Mouse (Mus musculus): ENCODE results near the gene Sox30. TPM values are rescaled to one million over a fixed set of nuclear protein-coding genes. Genes with fewer than 3 reads are reported as not detected.
A peak's percentile ranks its signal among the peaks of the same experiment; 100 is the strongest.
"Not testable (repeated sequence)": the region's sequence is repeated elsewhere in the genome, so short reads cannot be mapped to it uniquely, and the experiment has no call there.

Sox30 gene
- total RNA-seq, 2 experiments from 2014 or later, result 0.24 to 0.30 TPM

DNA sequence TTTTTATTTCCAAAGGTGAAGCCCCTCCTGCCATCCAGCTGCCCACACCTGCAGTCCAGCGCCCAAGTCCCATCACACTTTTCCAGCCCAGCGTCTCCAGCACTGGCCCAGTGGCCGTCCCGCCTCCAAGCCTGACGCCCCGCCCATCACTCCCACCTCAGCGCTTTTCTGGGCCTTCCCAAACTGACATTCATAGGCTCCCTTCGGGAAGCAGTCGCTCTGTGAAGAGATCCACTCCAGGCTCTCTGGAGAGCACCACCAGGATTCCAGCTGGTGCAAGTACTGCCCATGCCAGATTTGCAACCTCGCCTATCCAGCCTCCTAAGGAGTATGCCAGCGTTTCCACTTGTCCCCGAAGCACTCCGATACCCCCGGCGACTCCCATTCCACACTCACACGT is 11.5 kb downstream of the Sox30 start:
- intact Hi-C loops (cut with DNase I), result no loop called here
- peak; percentile 23 to 46 for DNase-seq

DNA sequence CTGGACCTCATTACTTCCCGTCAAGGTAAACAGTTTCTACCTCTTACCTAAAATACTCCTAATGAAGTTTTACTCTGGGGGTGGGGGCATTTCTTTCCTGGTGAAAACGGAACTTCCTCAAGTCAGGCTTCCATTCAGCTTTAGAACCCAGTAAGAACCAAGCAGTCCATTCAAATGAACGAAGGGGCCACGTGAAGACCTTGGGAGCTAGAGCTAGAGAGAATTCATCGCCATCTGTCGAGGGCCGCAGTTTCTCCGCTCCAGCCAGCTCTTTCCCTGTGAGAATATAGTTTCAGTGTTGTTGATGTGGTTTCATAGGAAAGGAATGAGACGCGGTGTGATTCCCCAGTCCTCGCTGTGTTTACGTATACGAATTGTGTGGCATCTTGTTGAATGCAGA is 12.0 kb downstream of the Sox30 start:
- no peak for DNase-seq
- intact Hi-C loops (cut with DNase I), result no loop called here

DNA sequence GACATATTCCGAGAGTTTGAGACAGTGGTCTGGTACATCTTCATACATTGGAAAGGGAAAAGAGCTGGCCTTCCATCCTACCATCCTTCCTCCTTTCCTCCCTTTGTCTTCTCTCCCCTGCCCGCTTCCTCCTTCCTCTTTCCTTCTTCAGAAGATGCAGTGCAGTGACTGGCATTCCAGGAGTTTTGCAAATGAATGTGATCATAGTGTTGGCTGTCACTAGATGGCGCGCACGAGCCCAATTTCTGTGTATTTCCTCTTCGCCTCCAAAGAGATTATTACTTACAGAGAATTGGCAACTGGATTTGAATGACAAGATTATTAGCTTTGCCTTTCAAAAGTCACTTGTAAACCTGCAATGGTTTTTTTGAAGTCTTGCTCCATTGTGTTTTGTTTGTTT is 36.0 kb downstream of the Sox30 start:
- DNase-seq, result peak; percentile 73 to 86
- intact Hi-C loops (cut with DNase I), result loop anchor here (2.0 kb wide), 2 partner anchors 37 to 199 kb away; partner anchors contain the start of gene Gm12166

DNA sequence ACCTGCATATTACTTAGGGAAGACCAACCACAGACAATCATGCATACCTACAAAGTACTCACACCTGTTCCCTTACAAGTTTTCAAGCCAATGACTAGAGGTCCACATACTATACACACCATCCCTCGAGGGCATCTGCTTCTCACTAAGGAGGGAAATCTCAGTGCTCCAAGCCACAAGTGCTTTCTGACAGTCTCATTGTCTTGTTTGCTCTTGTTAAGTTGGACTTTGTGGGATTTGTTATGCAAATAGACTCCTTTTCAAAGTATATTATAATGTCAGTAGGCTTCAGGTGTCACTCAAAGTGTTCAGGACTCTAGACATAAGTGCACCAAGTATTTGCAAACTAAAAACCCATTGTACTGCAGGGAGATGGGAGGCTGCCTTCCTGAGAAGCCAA is 40.1 kb downstream of the Sox30 start:
- no peak for DNase-seq
- intact Hi-C loops (cut with DNase I), result no loop called here

DNA sequence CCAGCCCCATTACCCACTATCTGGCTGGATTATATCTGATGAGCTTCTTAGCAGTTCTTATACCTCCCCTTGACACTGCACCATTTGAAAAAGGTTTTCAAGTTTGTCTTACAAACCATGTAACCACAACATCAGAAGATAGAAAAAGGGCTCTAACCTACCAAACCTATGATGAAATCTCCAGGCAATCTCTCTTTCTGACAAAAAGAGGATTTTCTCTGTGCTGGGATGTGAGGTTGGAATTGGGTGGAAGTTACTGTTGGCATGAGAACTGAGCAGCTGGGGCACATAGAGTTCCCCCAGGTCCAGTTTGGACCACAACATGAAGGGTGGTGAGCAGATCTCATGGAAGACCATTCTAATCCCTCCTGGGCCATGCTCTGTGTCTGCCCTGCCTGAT is 41.7 kb downstream of the Sox30 start:
- intact Hi-C loops (cut with DNase I), result no loop called here

DNA sequence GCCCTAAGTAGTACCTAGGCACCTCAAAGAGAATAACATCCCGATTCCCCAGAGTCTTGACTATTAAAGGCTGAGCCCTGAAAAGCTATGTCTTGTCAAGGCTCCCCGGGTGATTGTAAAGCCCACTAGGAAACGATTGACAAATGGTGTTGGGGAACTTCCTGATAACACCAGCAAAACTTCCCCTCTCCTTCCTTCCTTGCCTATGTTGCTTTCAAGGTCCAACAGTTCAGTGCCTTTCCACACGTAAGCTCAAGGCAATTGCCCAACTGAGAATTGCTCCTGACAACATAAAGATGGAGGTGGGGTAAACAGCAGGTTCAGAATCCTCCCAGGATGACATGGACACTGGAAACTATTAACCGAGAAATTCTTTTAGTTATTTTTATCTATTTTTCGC is 42.9 kb downstream of the Sox30 start:
- intact Hi-C loops (cut with DNase I), result no loop called here
- DNase-seq, result no peak

More for the DNA sequence above, 41.7 kb downstream of the Sox30 start:
- no peak for DNase-seq

DNA sequence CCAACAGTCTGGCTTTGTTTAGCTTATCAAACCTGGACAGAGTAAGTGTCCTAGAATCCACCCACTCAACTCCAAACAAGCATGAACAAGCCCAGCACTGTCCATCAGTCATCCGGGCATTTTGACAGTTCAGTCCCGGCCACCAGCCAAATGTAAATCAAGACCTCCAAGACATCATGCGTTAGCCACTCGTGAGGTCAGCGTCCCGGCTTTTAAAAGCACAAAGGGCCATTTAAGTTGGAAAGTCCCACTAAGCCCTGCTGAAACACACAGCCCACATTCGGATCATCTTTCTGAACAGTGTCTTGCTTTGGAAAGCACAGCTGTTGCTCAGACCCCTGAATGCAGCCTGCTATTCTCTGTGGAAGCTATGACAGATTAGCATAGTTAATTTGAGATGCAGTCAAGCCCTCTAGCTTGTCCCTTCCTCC is 45.9 kb downstream of the Sox30 start:
- intact Hi-C loops (cut with DNase I), result no loop called here
- DNase-seq, result peak; percentile 68 to 71

DNA sequence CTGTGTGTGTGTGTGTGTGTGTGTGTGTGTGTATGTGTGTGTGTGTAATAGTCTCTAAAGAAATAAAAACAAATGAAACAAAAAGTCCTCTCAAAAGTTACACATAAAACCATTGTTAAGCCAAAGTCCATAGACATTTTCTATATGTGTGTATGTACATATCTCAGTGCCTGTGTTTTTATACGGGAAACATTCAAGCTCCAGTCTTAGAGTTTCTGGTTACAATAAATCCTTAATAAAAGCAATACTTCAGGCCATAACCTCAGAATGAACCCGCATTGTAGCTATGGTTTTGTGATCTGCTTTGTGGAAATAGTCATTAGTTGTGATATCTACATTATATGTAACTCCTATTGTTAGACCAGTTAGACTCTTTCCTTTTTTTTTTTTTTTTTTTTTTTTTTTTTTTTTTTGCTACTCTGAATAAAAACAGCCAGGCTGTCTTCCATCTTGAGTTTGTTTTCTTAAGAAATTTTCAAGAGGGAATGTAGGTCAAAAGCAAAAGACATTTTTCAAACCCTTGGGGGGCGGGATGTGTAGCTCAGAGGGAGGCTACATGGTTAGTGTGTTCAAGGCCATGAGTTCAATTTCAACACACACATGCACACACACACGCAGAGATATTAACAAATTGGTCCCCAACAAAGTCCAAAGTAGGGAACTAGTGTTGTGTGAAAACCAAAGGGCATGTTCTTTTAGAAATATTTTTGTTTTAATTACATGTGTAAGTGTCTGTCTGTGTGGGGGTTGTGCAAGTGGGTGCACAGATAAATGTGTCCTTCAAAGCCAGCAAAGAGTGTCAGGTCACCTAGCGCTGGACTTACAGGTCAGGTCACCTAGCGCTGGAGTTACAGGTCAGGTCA is 48.1 kb downstream of the Sox30 start:
- DNase-seq, result no peak
- intact Hi-C loops (cut with DNase I), result no loop called here

DNA sequence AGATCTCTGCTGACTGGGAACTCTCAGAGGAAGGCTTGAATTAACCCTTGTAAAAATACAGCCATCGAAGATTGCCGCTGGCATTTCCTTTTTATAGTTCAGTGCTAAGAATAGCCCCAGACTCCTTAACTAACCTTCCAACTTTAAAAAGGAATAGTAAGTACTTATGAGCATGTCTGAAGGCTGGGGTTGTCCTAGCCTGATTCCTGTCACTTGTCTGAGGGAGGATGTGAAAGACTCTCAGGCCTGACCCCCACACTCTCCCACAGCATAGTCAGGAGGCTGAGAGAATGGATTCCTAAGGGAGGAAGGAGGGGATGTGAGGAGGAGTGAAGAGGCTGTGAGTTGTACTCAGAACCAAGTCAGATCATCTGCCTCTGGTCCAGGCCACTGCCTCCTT is 49.4 kb downstream of the Sox30 start:
- intact Hi-C loops (cut with DNase I), result no loop called here
- DNase-seq, result no peak

DNA sequence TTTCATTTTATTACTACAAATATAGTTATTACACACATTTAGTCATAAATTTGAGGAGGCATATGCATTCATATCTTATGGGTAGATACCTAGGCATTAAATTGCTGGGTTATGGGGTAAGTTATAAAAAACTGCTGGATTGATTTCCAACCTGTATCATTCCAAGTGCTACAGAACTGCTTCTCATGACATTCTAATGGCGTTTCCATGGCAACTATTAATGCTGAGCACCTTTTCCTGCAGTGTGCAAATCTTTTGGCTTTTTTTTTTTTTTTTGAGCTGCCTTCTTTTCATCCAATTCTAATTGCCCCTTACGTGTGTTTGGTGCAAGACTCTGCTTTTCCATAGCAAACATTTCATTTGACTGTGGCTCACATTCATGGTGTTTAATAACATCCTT is 49.9 kb downstream of the Sox30 start:
- intact Hi-C loops (cut with DNase I), result loop anchor here (5.0 kb wide), 1 partner anchor 187 kb away; no protein-coding TSS in a partner anchor
- no peak for DNase-seq

DNA sequence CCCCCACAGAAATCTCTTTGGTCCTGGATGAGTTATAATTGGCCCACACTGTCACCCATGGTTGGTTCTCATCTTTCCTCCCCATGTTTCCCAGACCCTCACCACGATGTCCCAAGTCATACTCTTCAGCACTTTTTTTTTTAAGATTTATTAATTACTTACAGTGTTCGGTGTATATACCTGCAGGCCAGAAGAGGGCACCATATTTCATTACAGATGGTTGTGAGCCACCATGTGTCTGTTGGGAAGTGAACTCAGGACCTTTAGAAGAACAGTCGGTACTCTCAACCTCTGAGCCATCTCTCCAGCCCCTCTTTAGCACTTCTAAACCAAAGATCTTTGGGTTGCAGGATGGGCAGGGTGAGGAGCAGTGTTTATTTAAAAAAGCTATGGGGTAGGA is 51.4 kb downstream of the Sox30 start:
- intact Hi-C loops (cut with DNase I), result loop anchor here (5.0 kb wide), 1 partner anchor 186 kb away; no protein-coding TSS in a partner anchor
- DNase-seq, result no peak

DNA sequence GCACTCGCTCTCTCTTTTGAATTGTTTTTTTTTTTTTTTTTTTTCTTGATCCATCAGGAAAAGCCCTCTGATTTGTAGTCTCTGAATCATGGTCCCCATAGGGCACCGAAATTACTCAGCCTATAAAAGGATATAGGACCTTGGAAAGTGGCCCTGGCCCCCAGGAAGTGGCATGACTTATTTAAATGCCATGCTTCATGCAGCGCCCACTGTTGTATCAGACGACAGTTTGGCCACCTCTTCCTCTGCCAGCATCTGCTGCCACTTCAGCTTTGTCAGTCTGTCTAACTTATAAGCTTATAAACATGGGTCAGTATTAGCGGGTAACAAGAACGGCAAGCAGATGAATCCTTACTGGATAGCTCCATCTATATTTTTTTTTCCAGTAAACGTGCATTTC is 52.8 kb downstream of the Sox30 start:
- intact Hi-C loops (cut with DNase I), result loop anchor here (5.0 kb wide), 1 partner anchor 184 kb away; no protein-coding TSS in a partner anchor
- no peak for DNase-seq

DNA sequence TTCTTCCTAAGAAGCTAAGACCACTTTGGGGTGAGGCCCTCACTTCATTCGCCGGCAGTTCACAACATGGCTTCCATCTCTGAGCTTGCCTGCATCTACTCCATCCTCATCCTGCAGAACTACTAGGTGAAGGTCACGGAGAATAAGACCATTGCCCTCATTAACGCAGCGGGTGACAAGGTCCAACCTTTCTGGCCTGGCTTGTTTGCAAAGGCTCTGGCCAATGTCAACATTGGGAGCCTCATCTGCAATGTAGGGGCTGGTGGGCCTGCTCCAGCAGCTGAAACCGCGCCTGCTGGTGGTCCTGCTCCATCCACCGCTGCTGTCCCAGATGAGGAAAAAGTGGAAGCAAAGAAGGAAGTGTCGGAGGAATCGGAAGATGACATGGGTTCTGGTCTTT is 56.3 kb downstream of the Sox30 start:
- no peak for DNase-seq
- intact Hi-C loops (cut with DNase I), result no loop called here

DNA sequence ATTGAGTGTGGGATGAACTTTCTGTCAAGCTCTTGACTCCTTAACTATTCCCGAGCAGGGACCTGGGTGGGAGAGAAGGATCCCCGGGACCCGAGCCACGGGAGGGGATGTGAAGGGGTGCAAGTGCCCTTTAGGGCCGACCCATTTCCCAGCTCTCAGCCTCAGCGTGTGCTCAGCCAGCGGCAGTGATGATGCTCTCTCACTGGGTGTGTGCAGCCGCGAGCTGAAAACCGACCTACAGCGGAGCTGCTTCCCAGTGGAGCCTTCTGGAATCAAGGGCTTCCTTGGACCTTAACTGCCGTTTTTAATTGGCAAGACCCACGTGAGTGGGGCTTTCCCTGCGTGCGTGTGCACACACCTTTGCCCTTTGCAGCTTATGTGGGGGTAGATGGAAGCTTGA is 58.8 kb downstream of the Sox30 start:
- no peak for DNase-seq
- intact Hi-C loops (cut with DNase I), result no loop called here

DNA sequence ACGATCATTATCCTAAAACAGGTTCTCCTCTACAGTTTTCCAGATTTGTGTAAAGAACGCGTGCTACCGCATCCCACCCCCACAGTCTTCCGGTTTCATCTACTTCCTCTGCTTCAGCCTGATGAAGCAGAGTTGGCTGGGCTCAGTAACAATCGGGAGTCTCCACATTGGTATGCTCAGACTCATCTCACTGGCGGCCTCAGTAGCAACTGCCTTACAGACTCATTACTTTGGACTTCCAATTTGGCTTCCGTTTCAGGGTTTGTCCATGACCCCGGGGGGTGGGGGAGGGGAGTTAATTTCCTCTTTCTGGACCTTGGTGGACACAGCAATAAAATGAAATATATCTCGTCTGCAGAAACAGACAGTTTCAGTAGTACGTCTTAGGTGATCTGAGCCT is 59.2 kb downstream of the Sox30 start:
- intact Hi-C loops (cut with DNase I), result no loop called here
- peak; percentile 61 to 74 for DNase-seq

DNA sequence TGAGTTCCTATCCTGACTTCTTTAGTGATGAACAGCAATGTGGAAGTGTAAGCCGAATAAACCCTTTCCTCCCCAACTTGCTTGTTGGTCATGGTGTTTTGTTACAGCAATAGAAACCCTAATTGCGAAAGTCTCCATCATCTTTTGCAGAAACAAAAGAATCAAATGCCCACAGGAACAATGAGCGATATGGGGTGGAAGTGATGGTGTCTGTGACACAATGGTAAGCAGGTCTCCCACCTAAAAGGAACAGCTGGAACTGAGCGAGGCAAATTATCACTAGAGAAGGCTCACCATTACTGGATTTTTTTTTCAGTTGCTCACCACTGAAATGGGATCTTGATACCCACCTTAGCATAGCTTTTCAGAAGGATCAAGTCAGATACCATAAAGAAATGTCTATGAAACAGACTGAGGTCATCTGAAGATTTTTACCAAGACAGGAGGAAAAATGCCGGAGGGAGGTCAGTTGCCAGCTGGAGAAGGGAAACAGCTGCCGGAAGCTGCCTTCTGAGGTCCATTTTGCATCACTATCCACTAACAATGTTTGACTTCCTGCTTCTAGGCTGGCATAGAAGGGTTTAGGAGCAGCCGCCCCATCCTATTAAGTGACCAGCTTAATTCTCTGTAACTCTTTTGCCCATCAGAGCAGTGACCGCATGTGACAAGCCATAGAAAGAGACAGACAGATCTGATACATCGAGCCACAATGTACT is 60.9 kb downstream of the Sox30 start:
- intact Hi-C loops (cut with DNase I), result no loop called here
- no peak for DNase-seq

DNA sequence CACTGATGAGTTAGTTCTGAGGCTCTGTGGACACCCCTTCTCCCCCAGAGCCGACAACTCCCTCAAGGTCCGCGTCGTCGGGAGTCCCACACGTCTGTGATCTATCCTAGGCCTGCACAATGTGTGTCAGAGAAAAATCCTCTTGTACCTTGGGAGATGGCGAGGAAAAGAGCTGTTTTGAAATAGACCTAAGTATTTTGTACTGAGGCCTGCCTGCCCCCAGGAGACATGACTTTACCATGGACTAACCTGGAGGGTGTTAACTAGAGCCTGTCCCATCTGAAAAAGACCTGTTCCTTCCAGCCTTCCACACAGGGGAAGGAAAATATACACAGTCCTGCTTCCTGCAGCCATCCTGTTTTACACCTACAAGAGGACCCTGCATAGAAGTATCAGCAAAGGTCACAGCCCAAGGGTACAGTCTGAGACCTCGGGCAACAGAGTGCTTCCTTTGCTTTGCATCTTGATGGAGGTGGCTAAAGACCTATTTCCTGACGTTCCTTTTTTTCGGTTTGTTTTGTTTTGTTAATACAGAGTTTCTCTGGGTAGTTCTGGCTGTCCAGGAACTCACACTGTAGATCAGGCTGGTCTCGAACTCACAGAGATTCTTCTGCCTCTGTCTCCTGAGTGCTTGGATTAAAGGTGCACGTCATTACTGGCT is 61.6 kb downstream of the Sox30 start:
- DNase-seq, result no peak
- intact Hi-C loops (cut with DNase I), result no loop called here

DNA sequence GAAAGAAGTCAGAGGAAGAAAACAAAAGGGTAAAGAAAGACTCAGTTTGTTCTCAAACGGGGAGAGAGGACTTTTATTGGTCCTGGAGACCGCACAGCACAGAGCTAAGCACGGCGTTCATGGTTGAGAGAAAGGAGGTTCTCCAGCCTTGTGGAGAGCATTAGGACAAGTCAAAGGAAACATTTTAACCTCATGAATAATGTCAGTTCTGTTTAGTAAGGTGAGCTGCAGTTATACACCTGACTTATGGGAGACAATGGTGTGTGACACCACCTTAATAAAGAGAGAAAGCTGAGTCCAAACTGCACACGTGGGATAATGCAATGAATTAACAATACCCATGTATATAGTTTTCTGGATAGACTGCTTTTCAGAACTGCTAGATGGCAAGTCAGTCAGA is 64.7 kb downstream of the Sox30 start:
- intact Hi-C loops (cut with DNase I), result no loop called here

DNA sequence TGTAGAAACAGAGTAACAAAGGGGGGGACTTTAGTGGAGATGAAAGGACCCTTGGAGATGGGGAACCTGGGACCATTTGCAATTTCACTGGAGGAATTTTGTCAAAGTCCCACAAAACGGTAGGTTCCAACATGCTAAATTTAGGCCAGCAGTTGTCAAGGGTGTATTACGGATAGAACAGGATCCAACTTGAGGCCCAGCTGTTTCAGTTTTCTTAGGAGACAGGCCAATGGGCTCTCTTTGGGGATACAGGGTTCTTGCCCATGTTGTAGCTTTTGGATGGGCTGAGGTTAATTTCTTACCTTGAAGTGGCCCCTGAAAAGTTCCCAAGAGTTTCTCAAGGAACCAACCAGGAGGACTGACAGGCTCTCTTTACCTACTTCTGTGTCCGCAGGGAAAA is 67.2 kb downstream of the Sox30 start:
- no peak for DNase-seq

More for the DNA sequence above, 64.7 kb downstream of the Sox30 start:
- no peak for DNase-seq

DNA sequence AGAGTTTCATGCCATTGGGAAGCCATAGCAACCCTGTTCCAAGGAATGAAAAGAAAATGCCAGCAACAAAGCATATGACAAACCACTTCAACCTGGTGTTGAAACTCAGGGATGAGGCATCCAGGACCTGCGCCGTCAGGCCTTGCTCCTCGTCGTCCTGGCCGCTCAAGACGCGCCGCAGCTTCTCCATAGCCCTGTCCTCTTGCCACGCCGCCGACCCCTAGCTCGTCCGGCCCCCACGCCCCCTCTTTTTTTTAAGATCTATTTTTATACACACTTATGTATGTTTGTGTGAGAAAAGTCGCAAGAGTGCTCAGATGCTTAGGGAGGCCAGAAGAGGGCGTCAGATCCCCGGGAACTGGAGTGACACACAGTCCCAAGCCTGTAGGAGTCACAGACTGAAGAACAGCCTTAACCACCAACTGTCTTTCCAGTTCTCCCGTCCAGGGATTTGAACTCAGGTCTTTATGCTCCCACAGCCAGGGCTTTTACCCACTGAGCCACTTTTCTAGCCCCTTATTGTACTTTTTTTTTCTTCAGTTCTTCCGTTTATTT is 72.1 kb downstream of the Sox30 start, which contains the start of gene Gm12166:
Gene Gm12166 (minus strand): TSS at position 217 of the 555 bp plus-strand sequence.
- DNase-seq, result peak; percentile 79 to 86
- intact Hi-C loops (cut with DNase I), result loop anchor here (2.0 to 5.0 kb wide), 2 partner anchors 35 to 95 kb away; partner anchors contain the start of gene Thg1l

More for the DNA sequence above, 67.2 kb downstream of the Sox30 start:
- intact Hi-C loops (cut with DNase I), result no loop called here

DNA sequence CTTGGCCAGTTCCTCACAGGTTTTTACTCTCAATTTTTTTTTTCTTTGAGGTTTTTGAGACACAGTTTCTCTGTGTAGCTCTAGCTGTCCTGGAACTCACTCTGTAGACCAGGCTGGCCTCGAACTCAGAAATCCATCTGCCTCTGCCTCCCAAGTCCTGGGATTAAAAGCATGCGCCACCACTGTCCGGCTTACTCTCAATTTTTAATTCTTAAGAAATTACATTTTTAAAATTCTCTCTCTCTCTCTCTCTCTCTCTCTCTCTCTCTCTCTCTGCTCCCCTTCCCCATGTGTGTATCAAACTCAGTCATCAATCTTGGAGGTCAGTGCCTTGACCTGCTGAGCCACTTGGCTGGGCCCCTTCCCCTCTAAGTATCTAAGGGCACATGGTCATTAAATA is 73.3 kb downstream of the Sox30 start:
- DNase-seq, result not testable (repeated sequence)

More for the DNA sequence above, 73.3 kb downstream of the Sox30 start:
- intact Hi-C loops (cut with DNase I), result loop anchor here (2.0 to 5.0 kb wide), 2 partner anchors 37 to 96 kb away; partner anchors contain the start of gene Thg1l

Data from heart, postnatal 10 days (tissue).